Mouse (Mus musculus) neural tube, embryonic 15.5 days (tissue): Measurements from ENCODE around the gene Golga7b. TPM values are rescaled to one million over a fixed set of nuclear protein-coding genes. Genes with fewer than 3 reads are reported as not detected.

Experiments used
- ATAC-seq: fragments of 200-750 bp; cut with Nextera tagmentation; 2 replicates; pipeline ENCODE4 v1.8.0; 2017; ENCODE audit warnings: mild to moderate bottlenecking, moderate TSS enrichment, moderate library complexity; ENCODE audit not compliant: low FRiP score
- H3K27ac ChIP-seq: fragments of 300-500 bp; sonication (generic); replicated peaks from 2 replicates; pipeline ENCODE4 v1.5.1; 2015; ENCODE audit warnings: mild to moderate bottlenecking, inconsistent platforms
- H3K27me3 ChIP-seq: fragments of 300-500 bp; sonication (generic); replicated peaks from 2 replicates; pipeline ENCODE4 v1.6.1; 2015; ENCODE audit warnings: inconsistent platforms
- H3K36me3 ChIP-seq: fragments of 300-500 bp; sonication (generic); 2 replicates; pipeline ENCODE4 v1.6.1; 2015; ENCODE audit warnings: inconsistent platforms
- H3K4me1 ChIP-seq: fragments of 300-500 bp; sonication (generic); 2 replicates; pipeline ENCODE4 v1.6.1; 2015; ENCODE audit warnings: inconsistent platforms
- H3K4me2 ChIP-seq: fragments of 300-500 bp; sonication (generic); 2 replicates; pipeline ENCODE4 v1.6.1; 2015; ENCODE audit warnings: inconsistent platforms, mild to moderate bottlenecking, moderate library complexity
- H3K4me3 ChIP-seq: fragments of 300-500 bp; sonication (generic); replicated peaks from 2 replicates; pipeline ENCODE4 v1.5.1; 2015; ENCODE audit warnings: mild to moderate bottlenecking, inconsistent platforms
- H3K9ac ChIP-seq: fragments of 300-500 bp; sonication (generic); replicated peaks from 2 replicates; pipeline ENCODE4 v1.6.1; 2015; ENCODE audit warnings: mild to moderate bottlenecking, inconsistent platforms
- H3K9me3 ChIP-seq: fragments of 300-500 bp; sonication (generic); replicated peaks from 2 replicates; pipeline ENCODE4 v1.6.1; 2016; ENCODE audit warnings: inconsistent platforms
- WGBS: fragments of 180-500 bp; shearing (Covaris S2); methylation state at CpG from one replicate; pipeline ENCODE4 v1.1.7; 2015; ENCODE audit warnings: mixed read lengths; 5-methylcytosine and 5-hydroxymethylcytosine counted together
- polyA plus RNA-seq: library from polyadenylated mRNA; unstranded; fragments of >200 nt; fragmentation: Nextera tagmentation; extraction: Ambion mirVana; gene quantifications from 2 replicates; pipeline ENCODE4 v1.2.1, GENCODE M21; 2015

The Golga7b gene
- polyA plus RNA-seq, 1 experiment from 2014 or later: 77.8 TPM

GRCm38 (mm10) chr19:42272003-42272963 is 24.9 kb downstream of the Golga7b start:
- Histone ChIP-seq H3K36me3 (peaks cover 4% of the 10 kb centered on the region; the same call in 1 of the 2 replicates), H3K9ac (no peak overlapping the region), H3K4me1 (peaks cover 7% of the 10 kb centered on the region), H3K27ac (no peak overlapping the region), H3K27me3 (peaks cover 3% of the 10 kb centered on the region; the same call in 1 of the 2 replicates), H3K4me3 (no peak overlapping the region), H3K9me3 (no peaks in the 10 kb centered on the region), H3K4me2 (no peak overlapping the region)
- peak; percentile 64 for ATAC-seq
- 43% methylated on average over 14 of the region's 14 CpGs for WGBS

DNA sequence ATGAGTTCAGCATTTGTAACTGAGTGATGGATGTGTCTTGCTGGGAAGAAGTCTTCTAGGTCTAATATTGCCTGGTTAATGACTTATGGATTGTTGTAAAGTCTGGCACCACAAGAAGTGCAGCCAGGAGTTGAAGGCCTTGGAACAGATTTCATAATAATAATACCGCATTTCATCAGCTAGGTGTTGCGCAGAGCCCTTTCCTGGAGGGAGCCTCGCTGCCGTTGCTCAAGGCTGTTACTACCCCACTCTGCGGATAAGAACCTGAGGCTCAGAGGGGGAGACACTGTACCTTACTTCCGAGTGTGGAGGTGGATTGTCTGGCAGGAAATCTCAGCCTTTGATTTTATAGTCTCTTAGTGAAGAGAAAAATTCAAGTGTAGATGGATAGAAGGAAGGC is 29.9 kb downstream of the Golga7b start:
- no peaks in the 10 kb centered on the region for H3K36me3 ChIP-seq
- H3K27ac ChIP-seq: no peak overlapping the region
- 83% methylated on average over 6 of the region's 6 CpGs for WGBS
- no peak overlapping the region for H3K9ac ChIP-seq
- H3K27me3 ChIP-seq: no peaks in the 10 kb centered on the region
- H3K9me3 ChIP-seq: no peaks in the 10 kb centered on the region
- H3K4me3 ChIP-seq: no peak overlapping the region
- no peak overlapping the region for H3K4me2 ChIP-seq
- no peak for ATAC-seq
- H3K4me1 ChIP-seq: no peaks in the 10 kb centered on the region

DNA sequence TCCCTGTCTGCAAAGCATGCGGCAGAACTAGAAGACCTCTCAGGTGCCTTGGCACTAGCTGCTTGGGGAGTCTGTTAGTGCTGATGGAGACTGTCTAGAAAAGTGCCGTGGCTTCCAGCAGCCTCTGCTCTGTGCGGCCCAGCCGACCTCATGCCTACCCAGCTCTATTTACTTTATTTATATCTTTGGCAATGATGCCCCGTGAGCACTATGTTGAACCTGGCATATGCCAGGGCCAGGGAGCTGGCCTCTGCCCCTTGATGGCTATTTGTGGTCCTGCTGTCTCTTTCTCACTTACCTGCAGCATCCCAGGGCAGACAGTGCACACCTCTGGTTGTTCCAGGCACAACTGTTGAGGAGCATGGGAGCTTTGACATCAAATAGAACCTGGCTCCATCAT is 31.1 kb downstream of the Golga7b start:
- Histone ChIP-seq H3K9me3 (no peaks in the 10 kb centered on the region), H3K36me3 (no peaks in the 10 kb centered on the region), H3K4me1 (no peaks in the 10 kb centered on the region), H3K27ac (no peak overlapping the region), H3K27me3 (no peaks in the 10 kb centered on the region), H3K4me2 (no peak overlapping the region), H3K9ac (no peak overlapping the region), H3K4me3 (no peak overlapping the region)
- no peak for ATAC-seq
- 87% methylated on average over 5 of the region's 5 CpGs for WGBS

GRCm38 (mm10) chr19:42279611-42280010 is 32.2 kb downstream of the Golga7b start:
- no peak for ATAC-seq
- H3K4me3 ChIP-seq: no peak overlapping the region
- no peak overlapping the region for H3K9ac ChIP-seq
- H3K27ac ChIP-seq: no peak overlapping the region
- H3K4me1 ChIP-seq: no peaks in the 10 kb centered on the region
- H3K27me3 ChIP-seq: no peaks in the 10 kb centered on the region
- no peak overlapping the region for H3K4me2 ChIP-seq
- no peaks in the 10 kb centered on the region for H3K36me3 ChIP-seq
- no peaks in the 10 kb centered on the region for H3K9me3 ChIP-seq
- WGBS: 62% methylated on average over 3 of the region's 3 CpGs

DNA sequence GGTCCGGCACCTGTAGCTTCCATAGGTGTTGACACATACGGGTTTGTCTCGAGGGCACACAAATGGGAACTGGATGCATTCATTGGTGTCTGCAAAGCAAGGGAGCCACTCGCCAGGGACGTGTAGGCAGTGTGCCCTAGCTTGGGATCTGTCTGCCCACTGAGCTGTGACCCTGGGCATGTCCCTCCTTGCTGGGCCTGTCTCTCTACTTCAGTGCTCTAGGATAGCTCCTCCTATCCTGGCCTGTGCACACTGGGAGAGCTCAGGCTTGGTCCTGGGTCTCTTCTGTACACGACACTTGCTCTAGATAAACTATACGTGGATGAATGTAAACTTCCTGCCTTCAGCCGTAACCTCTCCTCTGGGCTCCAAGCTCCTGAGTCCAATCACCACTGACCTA is 36.8 kb downstream of the Golga7b start:
- H3K36me3 ChIP-seq: no peaks in the 10 kb centered on the region
- H3K9ac ChIP-seq: no peak overlapping the region
- H3K27ac ChIP-seq: no peak overlapping the region
- H3K4me1 ChIP-seq: no peaks in the 10 kb centered on the region
- H3K4me2 ChIP-seq: no peak overlapping the region
- no peak overlapping the region for H3K4me3 ChIP-seq
- WGBS: 90% methylated on average over 8 of the region's 8 CpGs
- H3K27me3 ChIP-seq: no peaks in the 10 kb centered on the region
- ATAC-seq: no peak
- no peaks in the 10 kb centered on the region for H3K9me3 ChIP-seq

DNA sequence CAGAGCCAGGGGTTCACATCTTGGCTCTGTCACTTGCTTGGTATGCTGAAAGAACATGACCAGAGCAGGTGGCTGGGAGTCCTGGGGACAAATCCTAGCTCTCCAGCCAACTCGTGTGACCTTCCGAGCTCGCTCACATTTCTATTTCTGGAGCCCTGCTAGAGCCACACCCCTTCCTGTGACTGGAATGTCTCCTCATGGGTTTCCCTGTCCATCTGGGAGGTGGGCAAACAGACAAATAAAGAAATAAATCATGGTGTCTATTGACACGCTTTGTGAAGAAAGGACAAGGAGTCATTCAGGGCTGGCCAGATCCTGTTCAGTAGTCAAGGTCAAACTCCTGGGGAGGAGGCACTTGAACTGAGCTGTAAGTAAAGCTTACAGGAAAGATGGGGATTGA is 41.0 kb downstream of the Golga7b start:
- Histone ChIP-seq H3K4me2 (no peak overlapping the region), H3K4me1 (peaks cover 18% of the 10 kb centered on the region), H3K9ac (no peak overlapping the region), H3K9me3 (no peaks in the 10 kb centered on the region), H3K27me3 (no peaks in the 10 kb centered on the region), H3K27ac (no peak overlapping the region), H3K4me3 (no peak overlapping the region), H3K36me3 (no peaks in the 10 kb centered on the region)
- no peak for ATAC-seq
- WGBS: 56% methylated on average over 4 of the region's 4 CpGs

GRCm38 (mm10) chr19:42290954-42291661 is 43.7 kb downstream of the Golga7b start:
- H3K36me3 ChIP-seq: no peaks in the 10 kb centered on the region
- H3K27me3 ChIP-seq: no peaks in the 10 kb centered on the region
- H3K4me1 ChIP-seq: peaks cover 18% of the 10 kb centered on the region
- H3K27ac ChIP-seq: no peak overlapping the region
- no peak for ATAC-seq
- WGBS: 21% methylated on average over 7 of the region's 7 CpGs
- H3K9ac ChIP-seq: no peak overlapping the region
- H3K4me2 ChIP-seq: no peak overlapping the region
- no peaks in the 10 kb centered on the region for H3K9me3 ChIP-seq
- H3K4me3 ChIP-seq: no peak overlapping the region

DNA sequence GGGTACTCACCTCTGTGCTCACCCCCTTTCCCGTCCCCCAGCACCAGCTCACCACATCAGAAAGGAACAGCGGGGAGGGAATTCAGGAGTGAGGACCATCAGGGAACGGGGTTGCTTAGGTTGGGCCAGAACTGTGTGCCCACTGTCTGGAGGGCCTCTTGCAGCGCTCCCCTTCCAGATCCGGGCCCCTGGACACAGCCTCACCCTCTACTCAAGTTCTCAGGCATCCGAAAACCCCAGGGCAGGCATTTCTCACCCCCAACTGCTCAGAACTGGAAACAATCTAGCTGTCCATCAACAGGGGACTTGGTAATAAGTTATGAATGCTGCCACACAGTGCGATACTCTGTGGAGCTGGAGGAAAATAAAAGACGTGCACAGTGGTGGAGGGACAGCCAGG is 44.7 kb downstream of the Golga7b start:
- H3K4me1 ChIP-seq: peaks cover 18% of the 10 kb centered on the region
- H3K27ac ChIP-seq: no peak overlapping the region
- 47% methylated on average over 8 of the region's 8 CpGs for WGBS

DNA sequence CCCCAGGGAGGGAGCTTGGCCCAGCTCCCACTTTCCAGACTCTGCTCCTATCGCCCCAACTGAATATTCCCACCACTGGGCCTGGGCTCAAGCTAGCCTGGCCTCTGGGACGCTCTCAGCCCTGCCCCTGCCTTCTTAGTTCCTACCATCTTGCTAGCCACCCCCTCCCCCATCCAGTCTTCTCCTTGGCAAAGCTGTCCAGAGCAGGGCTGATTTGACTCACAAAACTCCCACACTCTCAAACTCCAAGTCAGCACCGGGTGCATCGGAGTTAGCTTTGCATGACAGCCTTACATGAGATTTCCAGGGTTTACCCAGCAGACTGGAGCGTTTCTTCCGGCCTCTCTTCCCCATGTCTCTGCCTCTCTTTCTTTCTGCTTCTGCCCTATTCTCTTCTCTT is 45.8 kb downstream of the Golga7b start:
- 80% methylated on average over 6 of the region's 6 CpGs for WGBS
- Histone ChIP-seq H3K27ac (no peak overlapping the region), H3K4me3 (no peak overlapping the region), H3K9ac (no peak overlapping the region), H3K9me3 (no peaks in the 10 kb centered on the region), H3K36me3 (no peaks in the 10 kb centered on the region), H3K27me3 (no peaks in the 10 kb centered on the region), H3K4me1 (peaks cover 18% of the 10 kb centered on the region), H3K4me2 (no peak overlapping the region)
- no peak for ATAC-seq

More for the DNA sequence above, 44.7 kb downstream of the Golga7b start:
- H3K36me3 ChIP-seq: no peaks in the 10 kb centered on the region
- no peak overlapping the region for H3K9ac ChIP-seq
- H3K9me3 ChIP-seq: no peaks in the 10 kb centered on the region
- H3K4me3 ChIP-seq: no peak overlapping the region
- ATAC-seq: no peak
- no peaks in the 10 kb centered on the region for H3K27me3 ChIP-seq
- no peak overlapping the region for H3K4me2 ChIP-seq

DNA sequence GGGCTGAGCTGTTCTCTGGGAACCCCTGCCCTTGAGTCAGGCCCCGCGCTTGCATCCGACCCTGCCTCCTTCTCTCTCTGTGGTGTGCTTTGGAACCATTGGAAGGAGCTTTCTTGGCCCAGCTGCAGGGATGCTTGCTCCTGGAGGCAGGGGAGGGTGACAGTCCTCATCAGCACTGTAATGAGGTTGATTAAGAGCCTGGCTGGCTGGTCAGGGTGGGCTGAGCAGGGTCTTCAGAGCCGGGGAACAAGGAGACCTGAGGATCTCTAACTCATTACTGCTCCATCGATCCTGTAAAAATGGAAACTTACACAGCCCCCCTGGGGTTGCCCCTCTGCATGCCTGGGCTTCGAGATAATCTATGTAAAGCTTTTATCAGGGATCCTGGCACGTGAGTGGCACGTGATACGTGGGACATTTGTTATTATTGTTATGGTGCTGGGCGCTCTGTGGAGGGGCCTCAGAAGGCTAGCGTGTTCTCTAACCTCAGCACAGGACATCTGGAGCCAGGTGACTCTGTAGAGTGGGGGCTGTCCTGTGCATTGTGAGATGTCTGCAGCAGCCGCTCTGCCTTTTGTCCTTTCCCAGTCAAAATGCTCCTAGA is 55.9 kb downstream of the Golga7b start:
- no peaks in the 10 kb centered on the region for H3K36me3 ChIP-seq
- H3K9me3 ChIP-seq: no peaks in the 10 kb centered on the region
- H3K4me1 ChIP-seq: peaks cover 25% of the 10 kb centered on the region
- WGBS: 53% methylated on average over 12 of the region's 12 CpGs
- H3K4me3 ChIP-seq: no peak overlapping the region
- no peaks in the 10 kb centered on the region for H3K27me3 ChIP-seq
- ATAC-seq: no peak
- no peak overlapping the region for H3K4me2 ChIP-seq
- no peak overlapping the region for H3K27ac ChIP-seq
- H3K9ac ChIP-seq: no peak overlapping the region

- Histone ChIP-seq H3K36me3 (no peaks in the 10 kb centered on the region), H3K4me2 (no peak overlapping the region), H3K4me1 (peaks cover 25% of the 10 kb centered on the region), H3K9me3 (no peaks in the 10 kb centered on the region), H3K9ac (no peak overlapping the region), H3K4me3 (no peak overlapping the region), H3K27ac (no peak overlapping the region), H3K27me3 (no peaks in the 10 kb centered on the region)
- WGBS: 90% methylated on average over 13 of the region's 13 CpGs
- no peak for ATAC-seq
Observed at GRCm38 (mm10) chr19:42304506-42304905, 57.1 kb downstream of the Golga7b start.
